Mouse (Mus musculus): ENCODE results near the gene Musk. TPM values are rescaled to one million over a fixed set of nuclear protein-coding genes. Genes with fewer than 3 reads are reported as not detected.

Musk gene
- polyA plus RNA-seq, 1 experiment from 2014 or later = 1.7 TPM

- H3K4me3 ChIP-seq (ENCODE audit: low read depth, low read length) = no peak overlapping the region
- no peaks in the 10 kb centered on the region for H3K4me1 ChIP-seq (ENCODE audit: control insufficient read depth, insufficient read depth, low read length)
- no peak for ATAC-seq (ENCODE audit: insufficient number of reproducible peaks, low FRiP score, low TSS enrichment, low read depth)
- no peaks in the 10 kb centered on the region for H3K9me3 ChIP-seq (ENCODE audit: control insufficient read depth, low read length)
- no peaks in the 10 kb centered on the region for H3K36me3 ChIP-seq (ENCODE audit: control insufficient read depth, insufficient read depth, low read length)
- H3K9ac ChIP-seq (ENCODE audit: low read length) = no peak overlapping the region
- 76% methylated on average over 13 of the region's 13 CpGs for WGBS
- DNase-seq (ENCODE audit: low spot score) = no peak
- H3K4me2 ChIP-seq (ENCODE audit: low read depth, severe bottlenecking) = no peak overlapping the region
- H3K27ac ChIP-seq (replicated peaks; ENCODE audit: low read depth, low read length) = no peak overlapping the region
- no peaks in the 10 kb centered on the region for H3K27me3 ChIP-seq (ENCODE audit: control insufficient read depth, insufficient read depth, low read length)
Measured at GRCm38 (mm10) chr4:58413188-58414185, 127.7 kb downstream of the Musk start.

GRCm38 (mm10) chr4:58415537-58415936 lies 129.8 kb downstream of the Musk start:
- Histone ChIP-seq H3K9ac (ENCODE audit: low read length) (no peak overlapping the region), H3K9me3 (ENCODE audit: control insufficient read depth, low read length) (no peaks in the 10 kb centered on the region), H3K27ac (replicated peaks; ENCODE audit: low read depth, low read length) (no peak overlapping the region), H3K4me2 (ENCODE audit: low read depth, severe bottlenecking) (no peak overlapping the region), H3K36me3 (ENCODE audit: control insufficient read depth, insufficient read depth, low read length) (no peaks in the 10 kb centered on the region), H3K4me1 (ENCODE audit: control insufficient read depth, insufficient read depth, low read length) (no peaks in the 10 kb centered on the region), H3K27me3 (ENCODE audit: control insufficient read depth, insufficient read depth, low read length) (no peaks in the 10 kb centered on the region), H3K4me3 (ENCODE audit: low read depth, low read length) (no peak overlapping the region)
- DNase-seq (ENCODE audit: low spot score) = no peak
- 90% methylated on average over 3 of the region's 3 CpGs for WGBS
- ATAC-seq (ENCODE audit: insufficient number of reproducible peaks, low FRiP score, low TSS enrichment, low read depth) = no peak

- H3K27me3 ChIP-seq (ENCODE audit: control insufficient read depth, insufficient read depth, low read length) = no peaks in the 10 kb centered on the region
- H3K4me3 ChIP-seq (ENCODE audit: low read depth, low read length) = no peak overlapping the region
- DNase-seq (ENCODE audit: low spot score) (no peak), ATAC-seq (ENCODE audit: insufficient number of reproducible peaks, low FRiP score, low TSS enrichment, low read depth) (no peak)
- H3K9me3 ChIP-seq (ENCODE audit: control insufficient read depth, low read length) = no peaks in the 10 kb centered on the region
- no peaks in the 10 kb centered on the region for H3K4me1 ChIP-seq (ENCODE audit: control insufficient read depth, insufficient read depth, low read length)
- no peak overlapping the region for H3K4me2 ChIP-seq (ENCODE audit: low read depth, severe bottlenecking)
- 80% methylated on average over 4 of the region's 4 CpGs for WGBS
- H3K27ac ChIP-seq (replicated peaks; ENCODE audit: low read depth, low read length) = no peak overlapping the region
- no peaks in the 10 kb centered on the region for H3K36me3 ChIP-seq (ENCODE audit: control insufficient read depth, insufficient read depth, low read length)
- no peak overlapping the region for H3K9ac ChIP-seq (ENCODE audit: low read length)
Measured at GRCm38 (mm10) chr4:58417319-58417718, 131.6 kb downstream of the Musk start.

DNA sequence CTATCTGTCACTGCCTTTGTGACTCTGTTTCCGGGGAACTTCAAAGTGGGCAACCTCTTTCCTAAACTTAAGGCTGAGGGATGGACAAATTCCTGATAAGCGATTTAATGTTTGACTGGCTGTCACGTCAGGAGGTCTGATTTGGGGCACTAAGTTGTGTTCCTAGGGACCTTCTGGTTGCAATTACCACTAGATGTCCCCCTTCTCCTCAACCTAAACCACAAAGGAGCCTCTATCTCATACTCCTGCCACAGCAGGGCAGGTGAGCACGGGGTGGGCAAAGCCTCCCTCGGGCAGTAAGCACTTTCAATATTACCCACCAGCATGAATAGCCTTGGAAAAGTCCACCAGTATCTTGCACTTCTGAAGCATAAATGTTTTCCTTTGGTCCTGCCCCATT lies 133.5 kb downstream of the Musk start:
- Histone ChIP-seq H3K9me3 (ENCODE audit: control insufficient read depth, low read length) (no peaks in the 10 kb centered on the region), H3K4me1 (ENCODE audit: control insufficient read depth, insufficient read depth, low read length) (no peaks in the 10 kb centered on the region), H3K27ac (replicated peaks; ENCODE audit: low read depth, low read length) (no peak overlapping the region), H3K36me3 (ENCODE audit: control insufficient read depth, insufficient read depth, low read length) (no peaks in the 10 kb centered on the region), H3K4me2 (ENCODE audit: low read depth, severe bottlenecking) (no peak overlapping the region), H3K9ac (ENCODE audit: low read length) (no peak overlapping the region), H3K27me3 (ENCODE audit: control insufficient read depth, insufficient read depth, low read length) (no peaks in the 10 kb centered on the region), H3K4me3 (ENCODE audit: low read depth, low read length) (no peak overlapping the region)
- DNase-seq (ENCODE audit: low spot score) (no peak), ATAC-seq (ENCODE audit: insufficient number of reproducible peaks, low FRiP score, low TSS enrichment, low read depth) (no peak)
- 50% methylated on average over 5 of the region's 5 CpGs for WGBS

DNA sequence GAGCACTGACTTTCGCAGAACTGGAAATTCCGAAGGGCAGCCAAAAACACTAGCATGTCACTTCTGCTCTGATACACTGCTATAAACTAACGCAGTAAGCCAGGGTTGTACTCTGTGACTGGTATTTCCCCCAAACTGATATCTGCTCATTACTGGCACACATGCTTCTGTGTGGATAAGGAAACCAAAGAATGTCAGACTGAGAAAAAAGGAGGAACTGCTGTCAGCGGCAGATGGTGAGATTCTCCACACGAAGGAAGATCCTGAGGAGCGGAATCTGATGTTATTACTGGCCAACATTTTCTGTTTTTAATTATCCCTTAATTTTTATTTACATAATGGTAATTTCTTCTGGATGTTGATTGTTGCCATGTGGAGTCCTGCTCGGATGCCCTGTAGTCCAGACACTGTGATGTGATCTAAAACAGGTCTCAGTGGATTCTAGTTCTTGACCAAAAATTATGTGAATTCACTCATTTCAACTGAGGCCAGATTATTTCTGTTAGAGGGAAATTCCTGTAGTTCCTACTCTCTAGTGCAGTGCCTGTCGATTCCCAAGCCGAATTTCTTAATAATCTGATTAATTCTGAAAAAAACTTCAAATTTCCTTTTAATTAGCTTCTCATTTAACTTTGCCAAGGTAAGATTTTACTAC lies 137.6 kb downstream of the Musk start:
- Histone ChIP-seq H3K36me3 (ENCODE audit: control insufficient read depth, insufficient read depth, low read length) (no peaks in the 10 kb centered on the region), H3K27ac (replicated peaks; ENCODE audit: low read depth, low read length) (no peak overlapping the region), H3K27me3 (ENCODE audit: control insufficient read depth, insufficient read depth, low read length) (no peaks in the 10 kb centered on the region), H3K4me1 (ENCODE audit: control insufficient read depth, insufficient read depth, low read length) (no peaks in the 10 kb centered on the region), H3K4me2 (ENCODE audit: low read depth, severe bottlenecking) (no peak overlapping the region), H3K4me3 (ENCODE audit: low read depth, low read length) (no peak overlapping the region), H3K9me3 (ENCODE audit: control insufficient read depth, low read length) (no peaks in the 10 kb centered on the region), H3K9ac (ENCODE audit: low read length) (no peak overlapping the region)
- DNase-seq (ENCODE audit: low spot score) (no peak), ATAC-seq (ENCODE audit: insufficient number of reproducible peaks, low FRiP score, low TSS enrichment, low read depth) (no peak)
- 54% methylated on average over 9 of the region's 9 CpGs for WGBS

Other genes starting within 250 kb of the Musk start
- gene Svep1, start 79.1 kb upstream of the Musk start, polyA plus RNA-seq (2014; fragmentation: Nextera tagmentation; extraction: Ambion mirVana) = 1.6 and 3.2 TPM in 2 replicates